Mouse (Mus musculus) liver, embryonic 11.5 days (tissue): ENCODE data around the gene Ptgdr2. TPM values are rescaled to one million over a fixed set of nuclear protein-coding genes. Genes with fewer than 3 reads are reported as not detected.

ENCODE experiments used
- ATAC-seq: fragments of 200-750 bp; cut with Nextera tagmentation; replicated peaks from 2 replicates; pipeline ENCODE4 v1.8.0; 2017; ENCODE audit warnings: moderate number of reproducible peaks, mild to moderate bottlenecking, moderate TSS enrichment, moderate library complexity; ENCODE audit not compliant: low FRiP score
- DNase-seq: peaks from one replicate; pipeline ENCODE4 v3.0.0-alpha.2; 2017; ENCODE audit warnings: low spot score
- H3K27ac ChIP-seq: fragments of 300-500 bp; sonication (generic); 2 replicates; pipeline ENCODE4 v1.5.1; 2014; ENCODE audit warnings: mild to moderate bottlenecking, low read depth, low read length, control low read depth
- H3K27me3 ChIP-seq: fragments of 300-500 bp; sonication (generic); replicated peaks from 2 replicates; pipeline ENCODE4 v1.6.1; 2014; ENCODE audit warnings: low read length, mixed read lengths; ENCODE audit not compliant: control insufficient read depth, insufficient read depth
- H3K36me3 ChIP-seq: fragments of 300-500 bp; sonication (generic); 2 replicates; pipeline ENCODE4 v1.6.1; 2014; ENCODE audit warnings: mild to moderate bottlenecking, low read length, moderate library complexity, mixed read lengths; ENCODE audit not compliant: control insufficient read depth, insufficient read depth
- H3K4me1 ChIP-seq: fragments of 300-500 bp; sonication (generic); replicated peaks from 2 replicates; pipeline ENCODE4 v1.6.1; 2014; ENCODE audit warnings: low read length, mixed read lengths; ENCODE audit not compliant: control insufficient read depth, insufficient read depth
- H3K4me2 ChIP-seq: fragments of 300-500 bp; sonication (generic); 2 replicates; pipeline ENCODE4 v1.6.1; 2014; ENCODE audit warnings: mild to moderate bottlenecking, control low read depth, moderate library complexity
- H3K4me3 ChIP-seq: fragments of 300-500 bp; sonication (generic); 2 replicates; pipeline ENCODE4 v1.5.1; 2014; ENCODE audit warnings: low read depth, low read length, control low read depth
- H3K9ac ChIP-seq: fragments of 300-500 bp; sonication (generic); 2 replicates; pipeline ENCODE4 v1.6.1; 2014; ENCODE audit warnings: low read depth, low read length, control low read depth
- H3K9me3 ChIP-seq: fragments of 300-500 bp; sonication (generic); 2 replicates; pipeline ENCODE4 v1.6.1; 2016; ENCODE audit warnings: low read length, inconsistent platforms, mixed read lengths; ENCODE audit not compliant: control insufficient read depth
- WGBS: fragments of 180-500 bp; shearing (Covaris S2); extraction: QIAGEN DNeasy Blood & Tissue Kit; methylation state at CpG from one replicate; pipeline ENCODE4 v1.1.7; 2014; 5-methylcytosine and 5-hydroxymethylcytosine counted together
- polyA plus RNA-seq: library from polyadenylated mRNA; unstranded; fragments of >200 nt; fragmentation: Nextera tagmentation; extraction: Ambion mirVana; gene quantifications from 2 replicates; pipeline ENCODE4 v1.2.1, GENCODE M21; 2014

Ptgdr2 gene
- polyA plus RNA-seq, 1 experiment from 2014 or later, result not detected

GRCm38 (mm10) chr19:10952021-10952939 lies 15.3 kb downstream of the Ptgdr2 start:
- Histone ChIP-seq H3K4me1 (peaks cover 11% of the 10 kb centered on the region), H3K4me2 (no peak overlapping the region), H3K36me3 (no peaks in the 10 kb centered on the region), H3K9ac (no peak overlapping the region), H3K27me3 (no peaks in the 10 kb centered on the region), H3K4me3 (no peak overlapping the region), H3K27ac (no peak overlapping the region), H3K9me3 (no peaks in the 10 kb centered on the region)
- 69% methylated on average over 11 of the region's 11 CpGs for WGBS
- ATAC-seq (no peak), DNase-seq (no peak)

DNA sequence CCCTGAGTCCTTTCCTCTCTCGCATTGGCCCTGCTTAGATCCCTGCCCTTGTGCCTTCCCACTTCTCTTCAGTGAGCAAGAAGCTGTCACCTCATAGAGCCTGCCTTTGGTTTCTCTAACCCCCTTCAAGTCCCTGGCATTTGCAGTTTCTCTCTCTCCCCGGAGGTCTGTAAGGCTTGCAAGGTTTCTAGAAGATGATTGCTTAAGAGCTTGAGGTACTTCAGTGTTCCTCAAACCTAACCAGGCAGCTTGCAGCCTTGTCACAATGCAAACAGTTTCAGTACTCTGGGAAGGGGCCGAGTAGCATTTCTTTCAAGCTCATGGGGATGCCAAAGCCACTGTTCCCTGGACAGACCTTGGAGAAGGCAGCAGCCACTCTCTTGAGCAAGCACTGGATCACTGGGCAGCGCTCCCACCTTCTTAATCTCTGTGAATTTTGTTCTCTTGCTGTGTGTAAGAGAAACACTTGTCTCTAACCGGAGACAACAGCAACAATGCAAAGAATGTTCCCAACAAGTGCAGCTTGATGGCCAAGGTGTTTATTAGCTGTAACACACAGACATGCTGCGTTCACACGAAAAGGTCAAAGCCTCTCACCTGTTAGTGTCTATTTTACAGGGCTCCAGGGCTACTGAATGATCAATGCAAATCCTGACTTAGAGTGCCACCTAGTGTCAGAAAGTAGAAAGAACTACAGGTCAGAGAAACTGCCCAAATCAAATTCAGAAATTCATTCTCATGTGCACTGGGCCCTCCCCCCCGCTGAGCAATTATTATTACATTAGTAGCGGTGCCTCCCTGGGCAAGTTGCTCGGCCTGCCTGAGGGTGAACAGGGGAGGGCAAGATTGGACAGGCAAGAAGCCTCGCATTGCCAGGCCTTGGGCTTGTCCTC lies 22.4 kb downstream of the Ptgdr2 start:
- Histone ChIP-seq H3K9ac (no peak overlapping the region), H3K4me1 (no peaks in the 10 kb centered on the region), H3K27me3 (no peaks in the 10 kb centered on the region; the same call in 1 of the 2 replicates), H3K27ac (no peak overlapping the region), H3K36me3 (no peaks in the 10 kb centered on the region), H3K4me2 (no peak overlapping the region), H3K9me3 (no peaks in the 10 kb centered on the region), H3K4me3 (no peak overlapping the region)
- DNase-seq, result no peak
- no peak; the same call in 1 of the 2 replicates for ATAC-seq
- 35% methylated on average over 11 of the region's 11 CpGs for WGBS

DNA sequence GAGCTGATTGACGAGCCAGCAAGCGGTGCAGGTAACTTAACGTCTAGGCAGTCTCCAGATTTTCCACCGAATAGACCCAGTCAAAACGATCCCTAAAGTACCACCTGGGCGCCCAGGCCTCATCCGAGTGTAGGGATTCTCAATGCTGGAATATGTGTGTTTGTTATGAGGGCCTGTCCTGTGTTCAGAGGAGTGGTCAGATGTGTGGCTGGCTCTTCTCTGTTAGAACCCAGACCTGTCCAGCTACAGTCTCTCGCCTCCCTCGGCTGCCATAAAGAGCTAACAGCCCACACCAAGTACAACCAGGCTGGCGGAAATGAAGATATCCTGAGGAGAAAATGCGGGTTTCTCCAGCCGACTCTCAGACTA lies 23.0 kb downstream of the Ptgdr2 start:
- no peak overlapping the region for H3K27ac ChIP-seq
- no peak overlapping the region for H3K9ac ChIP-seq
- ATAC-seq (no peak), DNase-seq (no peak)
- H3K4me2 ChIP-seq, result no peak overlapping the region
- H3K36me3 ChIP-seq, result no peaks in the 10 kb centered on the region
- H3K27me3 ChIP-seq, result no peaks in the 10 kb centered on the region; the same call in 1 of the 2 replicates
- H3K4me1 ChIP-seq, result no peaks in the 10 kb centered on the region
- WGBS, result 49% methylated on average over 12 of the region's 12 CpGs
- no peak overlapping the region for H3K4me3 ChIP-seq
- H3K9me3 ChIP-seq, result no peaks in the 10 kb centered on the region

- Histone ChIP-seq H3K4me1 (no peaks in the 10 kb centered on the region; the same call in 1 of the 2 replicates), H3K9me3 (no peaks in the 10 kb centered on the region), H3K36me3 (no peaks in the 10 kb centered on the region), H3K27ac (no peak overlapping the region), H3K4me2 (no peak overlapping the region), H3K9ac (no peak overlapping the region), H3K4me3 (no peak overlapping the region), H3K27me3 (no peaks in the 10 kb centered on the region; the same call in 1 of the 2 replicates)
- no peak for ATAC-seq
- 78% methylated on average over 7 of the region's 7 CpGs for WGBS
- DNase-seq, result no peak
Observed at GRCm38 (mm10) chr19:10965721-10966120, 28.8 kb downstream of the Ptgdr2 start.

- 88% methylated on average over 7 of the region's 7 CpGs for WGBS
- no peaks in the 10 kb centered on the region for H3K36me3 ChIP-seq
Observed at GRCm38 (mm10) chr19:10968578-10968977, 31.6 kb downstream of the Ptgdr2 start.

DNA sequence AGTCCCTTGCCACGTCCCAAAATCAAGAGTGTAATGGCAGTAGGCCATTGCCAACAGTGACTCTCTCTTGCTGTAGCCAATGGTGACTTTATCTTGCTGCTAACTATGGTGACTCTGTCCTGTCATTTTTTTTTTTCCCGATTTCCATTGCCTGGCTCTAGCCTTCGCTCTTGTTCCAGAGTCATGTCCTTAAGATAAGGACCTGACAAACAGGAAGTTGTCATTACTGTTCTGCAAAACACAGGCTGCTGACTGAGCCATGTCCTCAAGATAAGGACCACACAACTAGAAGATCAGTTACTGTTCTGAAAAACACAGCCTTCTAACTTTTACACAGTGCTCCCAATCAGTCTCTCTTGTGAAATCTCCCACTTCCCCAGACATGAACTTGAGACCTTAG lies 33.5 kb downstream of the Ptgdr2 start:
- Histone ChIP-seq H3K4me3 (no peak overlapping the region), H3K36me3 (no peaks in the 10 kb centered on the region), H3K27ac (no peak overlapping the region), H3K9ac (no peak overlapping the region), H3K27me3 (no peaks in the 10 kb centered on the region), H3K9me3 (no peaks in the 10 kb centered on the region), H3K4me2 (no peak overlapping the region), H3K4me1 (no peaks in the 10 kb centered on the region; the same call in 1 of the 2 replicates)
- DNase-seq (no peak), ATAC-seq (no peak)
- 25% methylated on average over 3 of the region's 3 CpGs for WGBS

More at GRCm38 (mm10) chr19:10968578-10968977, 31.6 kb downstream of the Ptgdr2 start:
- no peak for DNase-seq
- Histone ChIP-seq H3K27ac (no peak overlapping the region), H3K9me3 (no peaks in the 10 kb centered on the region), H3K4me2 (no peak overlapping the region), H3K4me3 (no peak overlapping the region), H3K9ac (no peak overlapping the region), H3K27me3 (no peaks in the 10 kb centered on the region), H3K4me1 (no peaks in the 10 kb centered on the region; the same call in 1 of the 2 replicates)
- no peak for ATAC-seq

GRCm38 (mm10) chr19:10972660-10973059 lies 35.7 kb downstream of the Ptgdr2 start:
- Histone ChIP-seq H3K4me1 (no peaks in the 10 kb centered on the region), H3K4me3 (no peak overlapping the region), H3K27ac (no peak overlapping the region), H3K4me2 (no peak overlapping the region), H3K9me3 (no peaks in the 10 kb centered on the region), H3K36me3 (no peaks in the 10 kb centered on the region), H3K9ac (no peak overlapping the region), H3K27me3 (no peaks in the 10 kb centered on the region)
- 79% methylated on average over 3 of the region's 3 CpGs for WGBS
- DNase-seq, result no peak
- ATAC-seq, result no peak

GRCm38 (mm10) chr19:10973187-10973586 lies 36.2 kb downstream of the Ptgdr2 start:
- H3K27ac ChIP-seq, result no peak overlapping the region
- H3K36me3 ChIP-seq, result no peaks in the 10 kb centered on the region
- ATAC-seq, result no peak
- no peaks in the 10 kb centered on the region for H3K4me1 ChIP-seq
- no peak overlapping the region for H3K4me2 ChIP-seq
- 68% methylated on average over 2 of the region's 2 CpGs for WGBS
- no peak overlapping the region for H3K4me3 ChIP-seq
- H3K9ac ChIP-seq, result no peak overlapping the region
- H3K27me3 ChIP-seq, result no peaks in the 10 kb centered on the region
- DNase-seq, result no peak
- H3K9me3 ChIP-seq, result no peaks in the 10 kb centered on the region
